In the genomic region with DNA sequence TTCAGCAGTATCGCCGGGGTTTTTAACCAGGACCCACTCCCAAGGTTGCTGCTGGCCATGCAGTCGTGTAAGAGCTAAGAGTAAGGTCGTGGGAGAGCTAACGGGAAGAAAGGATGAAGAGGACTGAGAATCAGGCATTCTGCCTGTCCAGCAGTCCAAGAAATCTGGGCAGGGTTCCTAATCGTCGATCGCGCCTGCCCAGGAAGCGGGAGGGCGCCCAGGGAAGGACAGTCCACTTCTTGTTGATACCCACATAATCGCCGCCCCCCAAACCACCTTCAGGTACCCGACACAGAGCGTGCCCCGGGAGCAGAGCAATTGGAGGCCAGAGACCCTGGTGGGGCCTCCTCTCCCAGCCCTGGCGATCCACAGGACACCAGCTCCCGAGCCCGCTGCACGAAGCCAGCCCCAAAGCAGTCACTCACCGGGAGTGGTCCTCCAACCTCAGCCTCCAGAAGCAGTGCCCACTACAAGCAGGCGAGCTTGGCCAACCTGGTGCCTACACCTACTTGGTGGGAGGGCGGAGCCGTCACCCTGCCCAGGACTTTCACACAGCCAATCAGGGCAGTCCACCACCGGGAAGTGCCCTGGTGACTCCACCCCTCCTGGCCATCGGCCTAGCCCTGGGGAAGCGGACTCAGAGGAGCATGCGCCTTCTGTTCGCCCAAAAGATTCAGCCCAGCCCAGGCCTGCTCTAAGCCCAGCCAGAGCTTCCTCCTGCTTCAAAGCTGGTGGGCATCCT, we compare ENCODE assay signal across 8 mouse cellular contexts. TPM values are rescaled to one million over a fixed set of nuclear protein-coding genes. Genes with fewer than 3 reads are reported as not detected.
A peak's percentile ranks its signal among the peaks of the same experiment; 100 is the strongest.
DNase-seq lines count a peak whose midpoint lies in the region; ATAC-seq and TF ChIP-seq lines count a peak whose summit lies in the region.

A gene (minus strand): TSS at position 534 of the 742 bp plus-strand sequence.

- 0% methylated on average over 29 of the region's 29 CpGs for WGBS in hindbrain, embryonic 13.5 days

- no peaks in the 10 kb centered on the region; the same call in 1 of the 2 replicates for H3K36me3 ChIP-seq in hindbrain, embryonic 13.5 days

- H3K9me3 ChIP-seq in hindbrain, embryonic 13.5 days, result no peaks in the 10 kb centered on the region

- peak within 1 kb of the TSS; percentile 86 for H3K4me2 ChIP-seq in hindbrain, embryonic 13.5 days

- H3K4me3 ChIP-seq in hindbrain, embryonic 13.5 days, result peak within 1 kb of the TSS; percentile 67

- POLR2A ChIA-PET in Patski (lab: Charles Lee), result interaction anchor here (0.5 to 0.7 kb wide), 4 partner anchors 36 to 321 kb away, joined by 3 to 7 read pairs (median 3); a partner anchor contains a TSS

- no peaks in the 10 kb centered on the region for H3K27me3 ChIP-seq in Patski
- no peaks in the 10 kb centered on the region for H3K27me3 ChIP-seq in hindbrain, embryonic 13.5 days

- DNase-seq in Patski (ENCODE audit: low read depth, low spot score), result peak; percentile 70
- DNase-seq in cerebellum, postnatal 14 days, result peak; percentile 98
- DNase-seq in frontal cortex, postnatal 14 days (ENCODE audit: low spot score in 2 of 2), result peak; percentile 82 to 90
- DNase-seq in layer of hippocampus, postnatal 25 days (ENCODE audit: extremely low spot score in 1 of 2, low spot score in 1 of 2), result peak; percentile 79
- peak; percentile 97 for DNase-seq in lung, postnatal 25 days (ENCODE audit: low spot score)
- DNase-seq in retina, embryonic 14.5 days (ENCODE audit: low spot score), result peak; percentile 91
- peak; percentile 87 for DNase-seq in thymus, postnatal 4 days

- peak; percentile 100 for ATAC-seq in Patski
- peak; percentile 100 for ATAC-seq in hindbrain, embryonic 13.5 days (ENCODE audit: low FRiP score)

- H3K4me1 ChIP-seq in hindbrain, embryonic 13.5 days (replicated peaks), result peaks cover 10% of the 10 kb centered on the region

- H3K27ac ChIP-seq in hindbrain, embryonic 13.5 days, result peak within 1 kb of the TSS; percentile 74

- H3K9ac ChIP-seq in hindbrain, embryonic 13.5 days, result peak within 1 kb of the TSS; percentile 81

- in situ Hi-C loops in Patski (cut with MboI; ENCODE audit: low pct_unique_long_range_greater_than_20kb), result no loop called here

- CTCF ChIA-PET in Patski (lab: Charles Lee), result interaction anchor here (0.6 to 2.4 kb wide), 17 partner anchors 10 to 316 kb away, joined by 3 to 13 read pairs (median 3); a partner anchor contains a TSS

- TF ChIP-seq CTCF in Patski (IDR thresholded peaks at IDR 0.05), result no peak

RNA-seq across cellular contexts. Expression of the gene that starts here (rescaled TPM):
- 85.1 TPM for polyA plus RNA-seq in Patski (2021)
- 23.4 and 24.4 TPM in 2 replicates for polyA plus RNA-seq in hindbrain, embryonic 13.5 days (2015; fragmentation: Nextera tagmentation; extraction: Ambion mirVana)
- 10 to 100 TPM; 16.9 to 19.8 TPM for total RNA-seq in layer of hippocampus, postnatal 25 days (2021)

Comparison
In these comparisons a context has a peak if more than half of its experiments do, and no peak if none do; other contexts are left out.
1. Peak in every context shown above with its lines: DNase-seq, ATAC-seq, H3K4me3 ChIP-seq and H3K27ac ChIP-seq.